Mouse (Mus musculus): ENCODE data around the gene Cfap43.
A peak's percentile ranks its signal among the peaks of the same experiment; 100 is the strongest.

Cfap43 gene

GRCm38 (mm10) chr19:47919126-47919965, at the start of gene Cfap43, which contains the start of gene Itprip:
Gene Cfap43 (minus strand): TSS chr19:47919287.
Gene Itprip (minus strand): TSS chr19:47919299.
- peak; percentile 88 for DNase-seq (ENCODE audit: extremely low spot score, low spot score)

GRCm38 (mm10) chr19:47958181-47958580, 39.1 kb upstream of the Cfap43 start:
- no peak for DNase-seq (ENCODE audit: extremely low spot score, low spot score)

GRCm38 (mm10) chr19:47953169-47953568, 34.1 kb upstream of the Cfap43 start:
- DNase-seq (ENCODE audit: extremely low spot score, low spot score), result no peak

GRCm38 (mm10) chr19:47950946-47951345, 31.9 kb upstream of the Cfap43 start:
- DNase-seq (ENCODE audit: extremely low spot score, low spot score), result no peak

DNA sequence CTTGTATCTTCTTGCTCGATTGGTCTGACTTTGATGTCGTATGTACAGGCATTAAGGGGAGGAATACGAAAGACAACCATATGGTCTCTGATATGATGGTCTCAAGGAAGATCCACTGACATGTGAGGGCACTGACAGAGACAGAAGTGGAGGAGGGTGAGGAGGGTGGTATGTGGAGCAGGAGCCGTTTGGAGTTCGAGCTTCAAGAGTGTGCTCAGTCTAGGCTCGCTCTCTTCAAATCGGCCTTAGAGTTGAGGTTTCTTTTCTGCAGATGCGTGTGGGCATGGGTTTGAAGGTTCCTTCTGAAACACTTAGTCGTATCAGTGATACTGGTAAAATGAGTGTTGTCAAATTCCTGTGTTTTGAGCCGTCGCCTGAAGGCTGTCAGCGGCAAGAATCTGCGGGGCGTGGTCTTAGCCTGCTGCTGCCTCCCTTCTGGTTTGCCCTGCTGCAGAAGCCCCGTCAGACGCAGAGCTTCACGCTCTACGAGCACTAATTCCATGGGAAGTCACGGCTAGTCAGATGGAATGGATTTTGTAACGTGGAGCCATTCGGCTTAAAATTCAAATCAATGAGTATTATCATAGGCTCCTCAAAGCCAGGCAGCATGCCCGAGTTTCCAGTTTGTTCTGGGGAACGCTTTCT, 27.9 kb upstream of the Cfap43 start:
- DNase-seq (ENCODE audit: extremely low spot score, low spot score), result no peak

DNA sequence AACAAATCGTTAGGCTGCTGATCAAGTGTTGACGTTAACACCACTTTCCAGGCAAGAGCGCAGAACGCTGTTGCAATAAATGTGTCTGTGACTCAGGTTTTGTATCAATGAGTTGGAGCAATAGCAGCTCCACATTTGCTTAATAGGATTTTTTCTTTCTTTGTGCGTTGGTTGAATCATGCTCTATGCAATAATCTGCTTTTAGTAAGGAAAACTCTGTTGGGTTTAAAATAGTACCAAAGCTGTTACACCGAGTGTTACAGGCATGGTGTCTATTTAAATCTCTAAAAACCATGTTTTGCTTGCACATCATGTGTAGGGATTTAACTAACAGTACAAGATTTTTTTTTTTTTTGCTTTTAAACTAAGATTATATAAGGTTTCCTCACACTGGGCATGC, 20.3 kb upstream of the Cfap43 start:
- no peak for DNase-seq (ENCODE audit: extremely low spot score, low spot score)

DNA sequence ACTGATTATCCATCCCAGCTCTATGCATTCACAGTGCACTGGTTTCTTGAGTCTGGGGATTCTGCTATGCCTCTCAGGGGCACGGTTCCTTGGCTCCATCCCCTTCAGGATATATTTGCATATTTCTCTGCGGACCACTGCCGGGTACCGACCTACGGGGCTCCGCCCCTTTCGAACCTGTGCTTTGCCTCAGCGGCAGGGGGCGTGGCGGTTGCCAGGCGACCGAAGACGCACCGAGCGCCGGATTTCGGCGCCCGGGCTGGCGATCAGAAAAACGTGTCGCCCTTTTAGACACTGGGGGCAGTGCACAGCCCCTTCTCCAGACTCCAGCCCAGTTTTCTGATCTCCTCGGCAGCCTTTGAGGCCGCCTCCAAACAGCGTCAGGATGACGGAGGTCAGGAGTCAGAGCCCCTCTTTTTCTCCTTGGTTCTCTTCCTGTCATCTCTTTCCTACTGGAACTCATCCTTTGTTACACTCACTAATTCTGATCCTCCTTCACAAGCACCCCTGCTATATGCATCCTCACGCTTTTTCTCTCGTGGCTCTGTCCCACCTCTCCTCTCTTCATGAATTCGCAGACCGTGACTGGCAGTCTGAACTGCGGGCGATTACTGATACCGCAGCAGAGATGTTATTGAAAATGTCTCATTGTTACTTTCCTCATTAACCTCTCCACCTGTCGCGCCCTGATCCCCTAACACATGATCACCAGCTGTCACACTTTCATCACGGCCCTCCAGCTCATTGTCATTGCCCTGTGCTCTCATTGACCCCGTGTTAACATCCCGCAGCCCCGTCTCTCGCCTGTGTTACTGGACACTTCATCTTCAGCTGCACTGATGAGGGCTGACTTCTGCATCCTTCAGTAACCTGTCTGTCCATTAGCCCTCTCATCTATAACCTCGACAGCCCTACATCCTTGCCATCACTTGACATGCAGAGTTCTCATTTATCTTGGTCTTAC, 18.6 kb upstream of the Cfap43 start, which contains the start of gene Cfap58:
Gene Cfap58, plus strand, starts transcription at position 233 of the 964 bp plus-strand sequence.
- peak; percentile 84 for DNase-seq (ENCODE audit: extremely low spot score, low spot score)

- DNase-seq (ENCODE audit: extremely low spot score, low spot score), result no peak
Observed at GRCm38 (mm10) chr19:47936938-47937337, 17.9 kb upstream of the Cfap43 start.

DNA sequence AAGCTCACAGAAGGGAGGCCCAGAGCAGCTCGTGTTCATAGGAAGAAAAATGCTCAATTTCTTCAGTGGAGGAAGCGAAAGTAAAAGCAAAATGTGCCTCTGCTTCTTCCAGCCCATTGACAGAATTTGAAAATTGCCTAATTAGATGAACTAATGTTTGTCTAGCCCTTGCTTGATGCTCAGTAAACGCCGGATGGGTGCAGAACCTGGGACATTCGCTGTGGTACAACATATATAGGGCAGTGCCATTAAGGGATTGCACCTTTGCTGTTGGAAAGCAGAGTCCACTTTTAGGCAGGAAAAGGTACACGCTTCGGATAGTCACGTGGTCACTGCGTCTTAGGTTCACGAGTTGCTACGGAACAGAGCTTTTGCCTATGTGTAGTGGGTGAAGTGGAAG, 17.4 kb upstream of the Cfap43 start:
- no peak for DNase-seq (ENCODE audit: extremely low spot score, low spot score)

- no peak for DNase-seq (ENCODE audit: extremely low spot score, low spot score)
Observed at GRCm38 (mm10) chr19:47935530-47935929, 16.4 kb upstream of the Cfap43 start.

DNA sequence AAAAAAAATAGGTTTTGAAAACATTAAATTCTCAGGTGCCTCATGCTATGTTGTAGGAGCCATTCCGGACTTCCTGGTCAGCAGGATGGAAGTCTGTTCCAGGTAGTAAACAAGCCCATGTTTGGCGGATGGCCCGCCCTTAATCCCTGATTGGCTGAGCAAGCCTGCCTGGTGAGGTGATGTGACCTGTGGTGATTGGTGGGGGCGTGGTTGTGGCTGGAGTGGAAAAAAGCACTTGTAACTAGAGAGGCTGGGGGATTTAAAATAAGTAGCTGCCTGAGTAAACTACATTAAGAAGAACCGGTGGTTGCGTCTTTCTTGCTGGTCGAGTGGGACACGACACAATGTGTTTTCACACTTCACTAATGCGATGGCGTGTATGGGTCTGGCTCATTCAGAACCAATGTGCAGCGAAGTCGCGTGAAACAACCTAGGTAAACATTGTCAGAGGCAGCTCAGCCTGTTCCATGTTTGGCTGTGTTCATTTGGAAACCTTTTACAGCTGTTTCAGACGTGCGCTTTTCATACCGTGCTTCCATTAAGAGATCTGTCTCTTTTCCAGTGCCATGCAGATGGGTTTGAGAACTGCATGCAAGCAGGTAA, 15.7 kb upstream of the Cfap43 start:
- DNase-seq (ENCODE audit: extremely low spot score, low spot score), result no peak

GRCm38 (mm10) chr19:47934146-47934545, 15.1 kb upstream of the Cfap43 start:
- DNase-seq (ENCODE audit: extremely low spot score, low spot score), result no peak

GRCm38 (mm10) chr19:47931982-47932638, 13.0 kb upstream of the Cfap43 start:
- DNase-seq (ENCODE audit: extremely low spot score, low spot score), result peak; percentile 33

DNA sequence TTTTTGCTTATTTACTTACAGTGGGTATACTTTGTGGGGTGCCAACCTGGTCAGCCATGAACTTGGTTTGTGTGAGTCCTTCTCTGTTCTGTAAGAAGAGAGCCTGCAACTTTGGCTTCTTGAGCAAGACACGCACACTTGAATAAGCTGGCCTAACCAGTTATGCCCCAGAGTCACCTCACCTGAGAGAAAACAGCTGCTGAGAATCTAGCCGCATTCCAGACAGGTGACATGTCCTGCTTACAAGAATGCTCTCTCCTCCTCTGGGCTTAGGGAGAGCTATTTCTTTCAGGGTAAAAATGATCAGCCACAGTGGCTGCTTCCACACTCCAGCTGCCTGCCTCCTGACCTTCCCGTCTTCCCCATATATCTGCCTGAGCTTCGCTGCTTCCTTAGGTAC, 10.0 kb upstream of the Cfap43 start:
- no peak for DNase-seq (ENCODE audit: extremely low spot score, low spot score)

- DNase-seq (ENCODE audit: extremely low spot score, low spot score), result no peak
Observed at GRCm38 (mm10) chr19:47927032-47927431, 7.9 kb upstream of the Cfap43 start.

DNA sequence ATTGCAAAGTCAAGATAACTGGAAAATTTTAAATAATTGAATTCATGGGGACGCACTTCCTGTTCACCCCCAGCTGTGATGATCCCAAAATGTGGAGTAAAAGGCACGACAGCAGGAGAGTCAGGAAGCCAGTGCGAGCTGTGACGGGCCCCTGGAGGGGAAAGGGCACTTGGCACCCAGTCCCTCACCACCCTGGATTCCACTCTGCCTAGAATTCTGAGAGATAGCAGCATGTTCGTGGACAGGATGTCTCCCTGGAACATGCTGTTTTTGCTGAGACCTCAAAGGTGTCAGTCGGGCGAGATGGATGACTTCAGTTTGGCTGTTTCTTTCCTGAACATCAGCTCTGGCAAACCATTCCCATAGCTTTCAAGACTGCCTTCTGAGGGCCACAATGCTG, 6.7 kb upstream of the Cfap43 start:
- DNase-seq (ENCODE audit: extremely low spot score, low spot score), result no peak

- no peak for DNase-seq (ENCODE audit: extremely low spot score, low spot score)
Observed at GRCm38 (mm10) chr19:47919966-47920375, 884 bp upstream of the Cfap43 start.

DNA sequence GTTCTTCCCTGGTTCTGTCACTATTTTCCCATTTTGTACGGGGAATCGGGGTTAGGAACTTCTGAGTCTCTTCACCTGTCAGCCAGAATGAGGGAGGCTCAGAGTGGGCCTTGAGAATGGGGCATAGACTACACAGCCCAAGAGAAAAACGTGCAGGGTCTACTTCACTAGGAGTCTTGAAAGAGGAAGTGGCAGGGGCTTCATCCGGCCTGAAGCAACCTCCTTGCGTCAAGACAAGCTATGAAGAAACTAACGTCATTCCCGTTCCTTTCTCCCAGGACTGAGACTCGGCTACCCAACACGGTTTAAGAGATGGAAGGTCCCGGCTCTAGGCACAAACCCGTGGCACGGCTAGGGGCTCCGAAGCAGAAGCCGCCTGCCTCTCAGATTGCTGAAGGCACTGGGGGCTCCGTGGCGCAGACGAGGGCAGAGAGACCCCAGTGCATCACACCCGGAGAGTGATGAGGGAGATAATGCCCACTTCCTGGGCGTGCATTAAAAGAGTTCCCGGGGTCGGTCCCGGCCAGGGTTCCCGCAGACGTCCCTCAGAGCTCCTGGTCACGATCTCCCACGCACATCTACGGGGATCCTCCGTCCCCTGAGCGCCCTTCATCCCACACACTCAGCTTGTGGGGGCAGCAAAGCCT, 509 bp downstream of the Cfap43 start:
- no peak for DNase-seq (ENCODE audit: extremely low spot score, low spot score)

DNA sequence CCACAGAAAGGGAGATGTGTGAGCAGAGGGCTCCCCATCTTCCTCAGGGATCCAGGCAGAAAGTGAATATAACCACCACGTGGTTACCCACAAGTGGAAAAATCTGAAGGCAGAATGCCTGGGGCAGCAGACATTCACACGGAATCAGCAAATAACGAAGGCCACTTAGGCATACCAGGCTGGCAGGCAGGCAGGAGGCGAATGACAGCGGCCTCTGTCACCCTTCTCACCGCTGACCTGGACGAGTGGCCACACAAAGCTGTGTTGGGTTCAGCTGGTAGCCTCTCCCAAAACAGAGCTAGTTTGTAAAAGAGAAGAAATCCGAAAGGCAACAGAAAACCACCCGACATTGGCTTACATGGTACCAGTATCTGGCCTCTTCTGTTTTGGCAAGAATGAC, 1.1 kb downstream of the Cfap43 start:
- DNase-seq (ENCODE audit: extremely low spot score, low spot score), result no peak

DNA sequence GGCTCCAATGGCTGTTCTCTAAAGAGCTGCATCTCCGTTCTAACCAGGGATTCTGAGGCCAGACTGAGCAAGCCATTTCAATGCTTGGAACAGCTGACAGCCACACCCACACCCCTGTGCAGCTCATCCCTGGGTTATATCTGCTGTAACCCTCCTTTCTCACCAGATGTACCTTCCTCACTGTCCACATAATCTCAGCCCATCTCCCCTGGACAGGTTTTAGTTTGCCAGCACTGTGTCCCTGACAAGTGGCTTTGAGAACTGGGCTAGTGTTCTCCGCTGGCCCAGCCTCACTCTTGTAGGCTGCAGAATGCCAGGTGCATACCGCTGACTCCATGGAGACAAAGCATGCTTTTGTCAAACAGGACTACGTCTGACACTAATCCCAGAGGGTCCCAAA, 1.7 kb downstream of the Cfap43 start:
- DNase-seq (ENCODE audit: extremely low spot score, low spot score), result no peak
